Mouse (Mus musculus) liver, embryonic 14.5 days (tissue): ENCODE results near the gene Zdhhc20.

Source experiments
- CTCF ChIP-seq: IDR thresholded peaks from 2 replicates; pipeline ENCODE4 v1.5.1; 2016; ENCODE audit warnings: antibody characterized with exemption, low read depth, control low read depth
- EP300 ChIP-seq: IDR thresholded peaks from 2 replicates; pipeline ENCODE4 v1.6.1; 2016; ENCODE audit warnings: antibody characterized with exemption, low read depth

- peak; percentile 76 for TF ChIP-seq EP300
- no peak for TF ChIP-seq CTCF
Measured at GRCm38 (mm10) chr14:57932881-57933443, 42.9 kb upstream of the Zdhhc20 start.
